Mouse (Mus musculus): Measurements from ENCODE around the gene Abcc6. TPM values are rescaled to one million over a fixed set of nuclear protein-coding genes. Genes with fewer than 3 reads are reported as not detected.

Gene Abcc6
- polyA plus RNA-seq, 1 experiment from 2014 or later: 0.18 TPM

- H3K9me3 ChIP-seq (replicated peaks; ENCODE audit: control insufficient read depth, low read length): no peaks in the 10 kb centered on the region
- ATAC-seq (replicated peaks; ENCODE audit: insufficient number of reproducible peaks, low FRiP score, low TSS enrichment, low read depth) (no peak), DNase-seq (ENCODE audit: low spot score) (no peak)
- no peaks in the 10 kb centered on the region for H3K4me1 ChIP-seq (ENCODE audit: control insufficient read depth, insufficient read depth, low read length)
- no peak overlapping the region for H3K4me2 ChIP-seq (ENCODE audit: low read depth, low read length)
- H3K9ac ChIP-seq (replicated peaks; ENCODE audit: low read length): no peak overlapping the region
- H3K36me3 ChIP-seq (replicated peaks; ENCODE audit: control insufficient read depth, insufficient read depth, low read depth, low read length): no peaks in the 10 kb centered on the region
- WGBS: 12% methylated on average over 18 of the region's 23 CpGs
- peaks cover 3% of the 10 kb centered on the region; the same call in 1 of the 2 replicates for H3K27me3 ChIP-seq (ENCODE audit: control insufficient read depth, insufficient read depth, low read length)
- H3K27ac ChIP-seq (replicated peaks; ENCODE audit: low read depth, low read length): no peak overlapping the region
- no peak overlapping the region for H3K4me3 ChIP-seq (ENCODE audit: low read depth, low read length)
Observed at GRCm38 (mm10) chr7:45928626-45929295, 101.3 kb downstream of the Abcc6 start.

GRCm38 (mm10) chr7:45924429-45924816, 105.7 kb downstream of the Abcc6 start:
- Histone ChIP-seq H3K4me2 (ENCODE audit: low read depth, low read length) (peak overlapping the region; percentile 24), H3K4me1 (ENCODE audit: control insufficient read depth, insufficient read depth, low read length) (peaks cover 2% of the 10 kb centered on the region; the same call in 1 of the 2 replicates), H3K27me3 (ENCODE audit: control insufficient read depth, insufficient read depth, low read length) (peaks cover 3% of the 10 kb centered on the region; the same call in 1 of the 2 replicates), H3K9ac (replicated peaks; ENCODE audit: low read length) (peak overlapping the region; percentile 23; the same call in 1 of the 2 replicates), H3K36me3 (replicated peaks; ENCODE audit: control insufficient read depth, insufficient read depth, low read depth, low read length) (no peaks in the 10 kb centered on the region), H3K9me3 (replicated peaks; ENCODE audit: control insufficient read depth, low read length) (no peaks in the 10 kb centered on the region), H3K4me3 (ENCODE audit: low read depth, low read length) (peak overlapping the region; percentile 5; the same call in 1 of the 2 replicates), H3K27ac (replicated peaks; ENCODE audit: low read depth, low read length) (no peak overlapping the region)
- WGBS: 13% methylated on average over 14 of the region's 14 CpGs
- DNase-seq (ENCODE audit: low spot score): no peak
- ATAC-seq (replicated peaks; ENCODE audit: insufficient number of reproducible peaks, low FRiP score, low TSS enrichment, low read depth): no peak

- peak within 1 kb of the TSS; percentile 31 for H3K4me3 ChIP-seq (ENCODE audit: low read depth, low read length)
- peak within 1 kb of the TSS; percentile 55 for H3K4me2 ChIP-seq (ENCODE audit: low read depth, low read length)
- 4% methylated on average over 24 of the region's 24 CpGs for WGBS
- ATAC-seq (replicated peaks; ENCODE audit: insufficient number of reproducible peaks, low FRiP score, low TSS enrichment, low read depth) (peak; percentile 54), DNase-seq (ENCODE audit: low spot score) (peak; percentile 49)
- peak within 1 kb of the TSS; percentile 51 for H3K9ac ChIP-seq (replicated peaks; ENCODE audit: low read length)
- no peaks in the 10 kb centered on the region for H3K36me3 ChIP-seq (replicated peaks; ENCODE audit: control insufficient read depth, insufficient read depth, low read depth, low read length)
- H3K27ac ChIP-seq (replicated peaks; ENCODE audit: low read depth, low read length): peak within 1 kb of the TSS; percentile 82
- peaks cover 3% of the 10 kb centered on the region; the same call in 1 of the 2 replicates for H3K27me3 ChIP-seq (ENCODE audit: control insufficient read depth, insufficient read depth, low read length)
- H3K4me1 ChIP-seq (ENCODE audit: control insufficient read depth, insufficient read depth, low read length): peaks cover 2% of the 10 kb centered on the region; the same call in 1 of the 2 replicates
- H3K9me3 ChIP-seq (replicated peaks; ENCODE audit: control insufficient read depth, low read length): no peaks in the 10 kb centered on the region
Observed at GRCm38 (mm10) chr7:45923762-45924428, 106.2 kb downstream of the Abcc6 start, which contains the start of gene Ccdc114. Gene Ccdc114 (plus strand): TSS chr7:45924072.

- DNase-seq (ENCODE audit: low spot score): peak; percentile 96
- peak overlapping the region; percentile 31 for H3K4me3 ChIP-seq (ENCODE audit: low read depth, low read length)
- H3K36me3 ChIP-seq (replicated peaks; ENCODE audit: control insufficient read depth, insufficient read depth, low read depth, low read length): no peaks in the 10 kb centered on the region; the same call in 1 of the 2 replicates
- H3K27ac ChIP-seq (replicated peaks; ENCODE audit: low read depth, low read length): peak overlapping the region; percentile 82
- under 1% methylated on average over 37 of the region's 37 CpGs for WGBS
- H3K27me3 ChIP-seq (ENCODE audit: control insufficient read depth, insufficient read depth, low read length): peaks cover 2% of the 10 kb centered on the region; the same call in 1 of the 2 replicates
- H3K9ac ChIP-seq (replicated peaks; ENCODE audit: low read length): peak overlapping the region; percentile 51
- H3K4me1 ChIP-seq (ENCODE audit: control insufficient read depth, insufficient read depth, low read length): peaks cover 2% of the 10 kb centered on the region; the same call in 1 of the 2 replicates
- H3K9me3 ChIP-seq (replicated peaks; ENCODE audit: control insufficient read depth, low read length): no peaks in the 10 kb centered on the region
- peak; percentile 87 for ATAC-seq (replicated peaks; ENCODE audit: insufficient number of reproducible peaks, low FRiP score, low TSS enrichment, low read depth)
- peak overlapping the region; percentile 55 for H3K4me2 ChIP-seq (ENCODE audit: low read depth, low read length)
Observed at GRCm38 (mm10) chr7:45922928-45923761, 107.0 kb downstream of the Abcc6 start.

- peaks cover 5% of the 10 kb centered on the region; the same call in 1 of the 2 replicates for H3K4me1 ChIP-seq (ENCODE audit: control insufficient read depth, insufficient read depth, low read length)
- H3K27ac ChIP-seq (replicated peaks; ENCODE audit: low read depth, low read length): peak overlapping the region; percentile 82; the same call in 1 of the 2 replicates
- H3K9ac ChIP-seq (replicated peaks; ENCODE audit: low read length): peak overlapping the region; percentile 51; the same call in 1 of the 2 replicates
- H3K4me3 ChIP-seq (ENCODE audit: low read depth, low read length): no peak overlapping the region
- ATAC-seq (replicated peaks; ENCODE audit: insufficient number of reproducible peaks, low FRiP score, low TSS enrichment, low read depth) (no peak), DNase-seq (ENCODE audit: low spot score) (no peak)
- no peaks in the 10 kb centered on the region for H3K9me3 ChIP-seq (replicated peaks; ENCODE audit: control insufficient read depth, low read length)
- H3K4me2 ChIP-seq (ENCODE audit: low read depth, low read length): no peak overlapping the region
- H3K27me3 ChIP-seq (ENCODE audit: control insufficient read depth, insufficient read depth, low read length): no peaks in the 10 kb centered on the region
- WGBS: 79% methylated on average over 12 of the region's 12 CpGs
- no peaks in the 10 kb centered on the region; the same call in 1 of the 2 replicates for H3K36me3 ChIP-seq (replicated peaks; ENCODE audit: control insufficient read depth, insufficient read depth, low read depth, low read length)
Observed at GRCm38 (mm10) chr7:45921950-45922600, 108.0 kb downstream of the Abcc6 start.

- Histone ChIP-seq H3K9ac (replicated peaks; ENCODE audit: low read length) (peak within 1 kb of the TSS; percentile 23), H3K4me3 (ENCODE audit: low read depth, low read length) (peak within 1 kb of the TSS; percentile 26)
Observed at GRCm38 (mm10) chr7:45921242-45921621, 108.9 kb downstream of the Abcc6 start, which contains the start of gene Emp3. Gene Emp3 (minus strand): TSS chr7:45921404.

GRCm38 (mm10) chr7:45920583-45921241, 109.4 kb downstream of the Abcc6 start:
- Histone ChIP-seq H3K9ac (replicated peaks; ENCODE audit: low read length) (peak overlapping the region; percentile 23), H3K4me1 (ENCODE audit: control insufficient read depth, insufficient read depth, low read length) (peaks cover 9% of the 10 kb centered on the region; the same call in 1 of the 2 replicates), H3K4me2 (ENCODE audit: low read depth, low read length) (peak overlapping the region; percentile 21), H3K9me3 (replicated peaks; ENCODE audit: control insufficient read depth, low read length) (no peaks in the 10 kb centered on the region), H3K4me3 (ENCODE audit: low read depth, low read length) (peak overlapping the region; percentile 26), H3K36me3 (replicated peaks; ENCODE audit: control insufficient read depth, insufficient read depth, low read depth, low read length) (no peaks in the 10 kb centered on the region; the same call in 1 of the 2 replicates), H3K27ac (replicated peaks; ENCODE audit: low read depth, low read length) (no peak overlapping the region), H3K27me3 (ENCODE audit: control insufficient read depth, insufficient read depth, low read length) (no peaks in the 10 kb centered on the region)
- DNase-seq (ENCODE audit: low spot score): no peak
- no peak for ATAC-seq (replicated peaks; ENCODE audit: insufficient number of reproducible peaks, low FRiP score, low TSS enrichment, low read depth)
- 52% methylated on average over 9 of the region's 9 CpGs for WGBS

More at GRCm38 (mm10) chr7:45921242-45921621, 108.9 kb downstream of the Abcc6 start, which contains the start of gene Emp3:
- ATAC-seq (replicated peaks; ENCODE audit: insufficient number of reproducible peaks, low FRiP score, low TSS enrichment, low read depth): no peak
- Histone ChIP-seq H3K9me3 (replicated peaks; ENCODE audit: control insufficient read depth, low read length) (no peaks in the 10 kb centered on the region), H3K4me2 (ENCODE audit: low read depth, low read length) (peak within 1 kb of the TSS; percentile 21), H3K4me1 (ENCODE audit: control insufficient read depth, insufficient read depth, low read length) (peaks cover 8% of the 10 kb centered on the region; the same call in 1 of the 2 replicates), H3K36me3 (replicated peaks; ENCODE audit: control insufficient read depth, insufficient read depth, low read depth, low read length) (no peaks in the 10 kb centered on the region; the same call in 1 of the 2 replicates), H3K27ac (replicated peaks; ENCODE audit: low read depth, low read length) (peak within 1 kb of the TSS; percentile 82; the same call in 1 of the 2 replicates), H3K27me3 (ENCODE audit: control insufficient read depth, insufficient read depth, low read length) (no peaks in the 10 kb centered on the region)
- DNase-seq (ENCODE audit: low spot score): no peak
- WGBS: 47% methylated on average over 9 of the region's 9 CpGs

Measured in embryonic facial prominence, embryonic 11.5 days (tissue).